Mouse (Mus musculus) monocyte, adult 5-6 weeks (primary cell): Measurements from ENCODE around the gene Gtf2f2. TPM values are rescaled to one million over a fixed set of nuclear protein-coding genes. Genes with fewer than 3 reads are reported as not detected.

Experiments
- ATAC-seq: fragments of 153-309, 156-312 bp; replicated peaks from 2 replicates; pipeline ENCODE4 v1.8.0; 2017; ENCODE audit warnings: mild to moderate bottlenecking; ENCODE audit not compliant: low TSS enrichment, insufficient number of reproducible peaks, severe bottlenecking, poor library complexity, low FRiP score
- total RNA-seq: library from RNA; stranded (forward); fragments of 200-1000, 200-491, 200-594 nt; gene quantifications from 3 replicates; pipeline ENCODE4 v1.2.3, GENCODE M21; 2017

Gtf2f2 gene
- total RNA-seq, 1 experiment from 2014 or later = 51.1 TPM

DNA sequence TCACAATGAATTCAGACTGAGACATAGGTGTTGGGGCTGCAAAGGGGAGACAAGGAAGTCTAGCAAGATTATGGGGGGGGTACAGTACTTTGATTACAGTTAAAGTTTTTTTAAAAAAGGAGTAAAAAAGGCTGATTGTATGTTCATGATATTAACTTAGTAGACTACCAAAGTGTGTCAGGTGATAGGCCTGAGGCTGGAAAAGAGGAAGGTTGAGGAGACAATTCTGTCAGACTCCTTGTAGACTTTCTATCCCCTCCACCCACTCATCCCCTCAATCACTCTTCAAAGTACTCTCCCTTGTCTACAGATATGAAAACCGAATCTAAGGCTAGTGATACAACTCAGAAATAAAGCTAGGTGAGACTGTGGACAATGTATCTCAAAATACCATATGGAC is 2.5 kb downstream of the Gtf2f2 start:
- ATAC-seq = no peak

DNA sequence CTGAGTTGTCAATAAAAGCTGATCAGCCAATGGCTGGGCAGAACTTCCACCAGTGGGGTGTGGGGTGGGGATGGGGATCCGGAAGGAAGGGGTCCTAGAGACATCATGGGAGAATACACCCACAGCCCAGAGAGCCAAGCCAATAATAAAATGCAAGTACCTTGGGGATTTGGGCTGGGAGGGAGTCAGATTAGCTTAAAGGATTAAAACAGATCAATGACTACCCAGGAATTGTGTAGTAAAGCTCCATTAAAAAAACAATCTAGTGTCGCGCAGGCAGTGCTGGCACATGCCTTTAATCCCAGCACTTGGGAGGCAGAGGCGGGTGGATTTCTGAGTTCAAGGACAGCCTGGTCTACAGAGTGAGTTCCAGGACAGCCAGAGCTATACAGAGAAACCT is 5.7 kb downstream of the Gtf2f2 start:
- no peak for ATAC-seq

DNA sequence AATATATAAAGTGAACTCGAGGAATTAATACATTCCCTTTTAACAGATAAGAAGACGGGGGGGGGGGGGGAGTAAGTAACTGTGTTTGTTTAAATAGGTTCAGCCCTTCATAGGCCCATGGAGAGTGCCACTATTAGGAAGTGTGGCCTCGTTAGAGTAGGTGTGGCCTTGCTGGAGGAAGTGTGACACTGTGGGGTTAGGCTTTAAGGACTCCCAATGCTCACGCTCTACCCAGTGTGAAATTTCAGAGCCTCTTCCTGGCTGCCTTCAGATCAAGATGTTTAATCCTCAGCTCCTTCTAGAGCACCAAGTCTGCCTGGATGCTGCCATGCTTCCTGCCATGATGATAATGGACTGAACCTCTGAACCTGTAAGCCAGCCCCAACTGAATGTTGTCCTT is 8.9 kb downstream of the Gtf2f2 start:
- ATAC-seq = no peak

DNA sequence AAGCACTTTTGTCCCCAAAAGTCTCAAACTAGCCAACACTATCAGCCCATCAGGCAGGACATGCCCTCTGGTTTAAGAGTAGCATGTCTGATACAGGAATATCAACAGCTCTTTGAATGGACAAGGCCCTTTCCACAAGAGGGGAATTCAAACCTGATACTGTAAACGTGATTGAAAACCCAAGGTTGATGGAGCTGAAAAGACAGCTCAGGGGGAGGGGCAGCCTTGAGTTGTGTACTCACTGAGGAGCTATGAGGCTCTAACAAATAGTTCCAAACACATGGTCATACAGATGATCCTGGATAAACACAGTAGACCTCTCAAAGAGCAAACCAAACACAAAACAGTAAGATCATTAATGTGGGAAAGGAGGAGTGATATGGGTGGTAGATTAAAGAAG is 12.6 kb downstream of the Gtf2f2 start:
- ATAC-seq = no peak

DNA sequence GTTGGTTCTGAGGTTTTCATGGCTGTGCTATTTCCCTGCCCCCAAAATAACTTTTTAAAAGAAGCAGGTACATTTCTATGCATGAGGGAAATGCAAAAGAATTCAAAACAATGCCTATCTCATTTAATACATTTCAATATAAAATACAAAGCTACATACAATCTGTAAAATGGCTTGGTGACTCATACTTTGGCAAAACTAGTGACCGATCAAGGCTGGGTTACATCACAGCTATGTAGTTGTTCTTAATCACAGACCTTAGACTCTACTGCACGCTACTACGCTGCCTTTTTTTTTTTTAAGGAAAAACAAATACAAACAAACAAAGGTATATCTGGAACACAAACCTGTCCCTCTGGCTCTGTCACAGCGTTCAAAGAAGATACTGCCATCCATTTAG is 18.3 kb downstream of the Gtf2f2 start:
- ATAC-seq = no peak

DNA sequence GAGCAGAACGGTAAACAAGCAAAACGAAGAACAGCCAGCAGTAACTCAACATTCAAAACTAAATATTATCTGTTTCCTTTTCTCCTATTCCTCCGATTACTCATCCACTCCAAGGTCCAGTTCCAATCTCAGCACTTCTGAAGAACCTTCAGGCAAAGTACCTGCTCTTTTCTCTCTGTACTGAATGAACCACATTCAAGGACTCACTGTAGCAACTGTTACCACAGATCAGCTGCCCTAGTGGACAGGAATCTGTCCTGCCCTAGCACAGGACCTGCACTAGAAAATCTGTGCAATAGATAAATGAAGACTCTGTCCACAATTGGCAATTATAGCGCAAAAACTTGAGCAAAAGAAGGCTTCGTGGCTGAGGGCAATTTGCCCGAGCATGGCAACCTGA is 19.7 kb downstream of the Gtf2f2 start:
- ATAC-seq = no peak

DNA sequence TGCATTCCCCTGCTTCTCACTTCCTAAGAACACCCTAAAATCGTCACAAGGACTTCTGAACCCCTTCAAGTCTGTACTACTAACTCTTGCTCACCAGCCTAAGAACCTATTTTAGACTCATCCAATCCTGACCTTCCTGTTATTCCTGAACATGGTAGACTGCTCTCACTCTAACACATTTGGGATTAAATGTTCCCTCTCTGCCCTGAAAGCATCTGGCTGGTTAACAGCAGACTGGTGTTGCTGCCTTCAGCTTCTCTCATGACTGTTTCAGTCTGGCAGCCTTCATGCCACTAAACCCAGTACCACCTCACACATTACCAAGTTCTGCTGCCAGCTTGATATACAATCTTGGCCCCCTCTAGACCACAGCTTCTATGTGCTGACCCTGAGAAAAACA is 21.5 kb downstream of the Gtf2f2 start:
- no peak for ATAC-seq

DNA sequence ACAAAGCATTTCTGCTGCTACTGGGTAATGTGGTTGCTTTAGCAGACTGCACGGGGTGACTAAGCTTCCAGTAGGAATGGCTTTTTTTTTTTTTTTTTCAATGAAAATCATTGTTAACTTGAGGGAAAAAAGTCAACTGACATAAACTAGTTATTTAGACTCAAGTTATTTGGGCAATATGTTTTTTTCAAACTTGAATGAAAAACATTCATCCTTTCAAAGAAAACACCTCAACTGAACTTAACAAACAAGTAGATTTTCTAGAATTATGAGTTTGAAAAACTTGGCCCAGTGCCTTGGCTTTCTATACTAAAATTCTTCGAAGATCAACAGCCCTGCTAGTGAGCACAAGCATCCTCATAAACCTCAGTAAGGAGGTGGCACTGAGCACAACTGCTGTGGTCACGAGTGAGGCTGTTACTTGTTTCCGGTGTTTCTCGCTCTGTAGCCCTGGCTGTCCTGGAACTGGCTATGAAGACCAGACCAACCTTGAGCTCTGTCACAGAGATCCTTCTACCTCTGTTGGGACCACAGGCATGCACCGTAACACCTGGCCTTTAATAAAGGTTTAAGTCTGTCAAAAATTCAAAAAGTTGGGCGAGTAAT is 23.7 kb downstream of the Gtf2f2 start:
- no peak for ATAC-seq

DNA sequence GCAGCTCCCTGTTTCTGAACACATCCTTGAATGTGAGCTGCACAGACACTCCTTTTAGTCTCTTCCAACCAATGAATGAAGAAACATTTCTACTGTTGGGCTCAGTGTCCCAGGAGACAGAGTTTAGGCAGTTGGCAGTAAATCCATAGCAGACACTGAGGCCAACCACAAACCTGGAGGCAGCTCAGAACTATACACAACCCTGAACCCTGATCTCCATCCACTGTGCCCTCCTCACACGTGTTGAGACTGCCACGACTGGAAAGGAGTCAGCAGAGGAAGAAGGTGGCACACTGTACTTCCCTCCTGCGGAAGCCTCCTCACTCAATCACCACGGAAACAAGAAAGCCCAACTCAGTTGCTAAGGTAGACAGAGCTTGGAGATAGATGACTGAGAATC is 25.6 kb downstream of the Gtf2f2 start:
- no peak for ATAC-seq

DNA sequence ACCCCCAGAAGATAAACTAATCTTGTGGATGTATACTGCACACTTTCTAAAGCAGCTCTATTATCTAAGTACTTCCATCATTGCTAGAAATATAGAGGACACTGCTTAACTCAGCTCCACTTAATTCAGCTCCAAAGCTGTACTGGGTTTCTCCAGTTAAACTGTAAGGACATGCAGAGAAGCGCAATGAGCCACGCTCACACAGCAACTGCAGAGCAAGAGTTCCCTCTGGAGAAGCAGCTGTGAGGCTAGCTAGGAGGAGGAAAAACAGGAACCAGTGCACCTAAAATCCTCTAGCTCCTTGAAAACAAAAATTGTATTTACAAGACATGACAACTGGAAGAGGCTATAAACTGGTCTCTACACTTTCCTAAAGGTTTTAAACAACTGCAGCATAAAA is 26.8 kb downstream of the Gtf2f2 start:
- no peak for ATAC-seq

DNA sequence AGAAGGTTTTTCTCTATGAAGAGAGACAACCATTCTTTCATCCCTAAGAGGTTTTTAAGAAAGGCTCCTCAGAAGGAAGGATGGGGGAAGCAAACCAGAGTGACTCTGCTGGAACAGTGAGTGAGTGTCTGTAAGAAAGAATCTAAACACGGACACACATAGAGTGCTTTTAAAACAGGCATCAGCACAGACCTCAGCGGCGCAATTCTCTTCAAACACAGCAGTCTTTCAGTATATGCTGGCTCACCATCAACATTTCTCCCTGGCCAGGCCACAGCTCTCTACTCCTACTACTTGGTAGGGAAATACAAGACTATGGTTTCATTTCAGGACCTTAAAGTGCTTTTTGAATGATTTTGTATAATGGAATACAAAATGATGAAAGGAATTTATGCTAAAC is 29.4 kb downstream of the Gtf2f2 start:
- ATAC-seq = no peak

DNA sequence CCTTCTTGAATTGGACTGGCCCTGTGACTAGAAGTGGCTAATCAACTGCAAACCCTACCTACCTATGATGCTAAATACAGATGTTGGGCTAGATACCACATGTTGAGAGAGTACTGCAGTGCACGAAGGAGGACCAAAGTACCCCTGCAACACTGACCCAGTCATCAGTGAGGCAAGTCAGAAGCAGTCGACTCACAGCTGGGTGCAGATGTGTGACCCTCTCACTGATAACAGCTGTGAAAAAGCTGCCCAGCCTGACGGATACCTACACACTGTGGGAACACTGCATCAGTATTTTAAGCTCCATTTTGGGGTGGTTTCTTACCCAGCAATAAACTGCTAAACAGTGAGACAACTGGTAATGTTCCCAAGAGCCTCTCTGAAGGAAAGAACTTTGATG is 34.6 kb downstream of the Gtf2f2 start:
- no peak for ATAC-seq

DNA sequence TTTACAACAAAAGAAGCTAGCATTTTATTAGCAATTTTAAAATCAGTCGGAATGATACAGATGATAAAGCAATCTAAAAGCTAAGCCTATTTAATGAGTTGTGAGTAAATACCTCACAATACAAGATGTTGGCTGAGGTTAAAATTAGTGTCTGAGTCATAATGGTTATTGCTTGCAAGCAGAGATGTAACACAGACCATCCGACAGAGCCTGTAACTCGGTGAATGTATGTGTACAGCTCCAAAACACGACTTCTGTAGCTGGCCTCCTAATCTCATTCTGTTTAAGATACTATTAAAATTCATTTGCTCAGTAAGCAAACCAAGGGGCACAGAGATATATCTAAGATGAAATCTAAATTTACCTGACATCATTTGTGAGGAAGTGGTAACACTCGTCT is 43.4 kb downstream of the Gtf2f2 start:
- no peak for ATAC-seq

DNA sequence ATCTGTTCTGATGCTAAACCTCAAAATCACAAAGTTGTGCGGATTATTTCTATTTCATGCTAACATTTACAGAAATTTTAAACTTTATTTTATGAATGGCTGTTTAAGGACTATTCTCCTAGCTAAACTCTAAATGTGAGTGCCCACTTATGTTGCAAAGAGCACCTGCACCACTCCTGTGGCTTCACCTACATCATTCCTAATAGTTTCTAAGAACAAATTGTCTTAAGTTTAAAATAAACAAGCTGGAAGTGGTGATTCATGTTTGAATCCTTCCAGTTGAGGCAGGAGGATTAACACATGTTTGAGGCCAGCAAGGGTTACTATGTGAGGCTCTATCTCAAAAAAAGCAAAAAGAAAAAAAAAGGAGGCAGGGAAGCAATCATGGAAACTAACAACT is 46.2 kb downstream of the Gtf2f2 start:
- ATAC-seq = no peak

DNA sequence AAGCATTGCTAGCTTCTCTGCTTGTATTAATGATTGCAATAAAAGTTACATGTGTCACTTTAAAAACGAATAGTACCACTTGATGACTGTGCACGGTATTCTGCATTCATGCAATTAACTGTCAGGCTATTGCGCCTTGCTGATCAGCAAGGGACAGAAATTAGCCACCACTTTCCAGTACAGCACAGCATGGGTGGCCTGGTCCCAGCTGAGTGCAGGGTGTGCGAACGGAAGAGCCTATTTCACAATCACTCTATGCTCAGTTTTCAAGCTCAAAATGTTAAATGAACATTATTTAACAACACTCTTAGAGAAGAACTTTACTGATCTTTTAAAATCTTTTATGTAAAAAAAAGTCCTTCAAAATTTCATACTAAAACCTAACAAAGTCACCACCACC is 46.7 kb downstream of the Gtf2f2 start:
- ATAC-seq = no peak

DNA sequence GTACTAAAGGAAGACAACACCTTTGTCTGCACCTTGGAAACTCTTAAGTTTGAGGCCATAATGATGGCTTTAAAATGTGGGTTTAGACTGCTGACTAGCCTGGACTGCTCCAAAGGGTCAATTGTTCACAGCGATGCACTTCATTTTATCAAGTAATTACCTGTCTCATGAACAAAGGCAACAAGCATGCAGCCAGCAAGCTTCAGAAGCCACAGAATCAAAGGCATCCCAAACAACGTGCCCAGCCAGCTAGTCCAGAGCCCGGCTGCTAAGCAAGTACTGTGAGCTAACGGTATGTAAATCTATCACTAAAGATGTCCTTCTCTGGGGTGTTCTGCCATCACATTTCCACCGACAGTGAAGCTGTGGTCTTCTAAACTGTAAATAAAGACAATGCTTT is 47.5 kb downstream of the Gtf2f2 start:
- no peak for ATAC-seq

DNA sequence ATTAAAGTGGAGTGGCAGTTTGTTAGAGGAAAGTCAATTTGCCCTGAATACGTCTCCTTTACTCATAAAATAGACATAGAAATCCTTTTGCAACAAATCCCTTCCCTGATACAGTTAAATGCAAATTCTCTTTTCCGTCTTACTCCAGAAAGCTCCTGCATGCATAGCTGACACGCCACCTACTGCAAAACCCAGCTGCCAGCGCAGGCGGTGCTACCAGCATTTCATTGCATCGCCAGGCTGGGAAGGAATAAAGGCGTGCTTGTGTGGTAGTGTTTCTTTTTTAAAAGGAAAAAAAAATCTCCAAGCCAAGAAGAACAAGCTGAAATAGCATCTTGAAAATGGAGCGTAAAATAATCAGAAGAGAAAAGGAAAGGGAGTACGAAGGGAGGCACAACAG is 48.4 kb downstream of the Gtf2f2 start:
- no peak for ATAC-seq

DNA sequence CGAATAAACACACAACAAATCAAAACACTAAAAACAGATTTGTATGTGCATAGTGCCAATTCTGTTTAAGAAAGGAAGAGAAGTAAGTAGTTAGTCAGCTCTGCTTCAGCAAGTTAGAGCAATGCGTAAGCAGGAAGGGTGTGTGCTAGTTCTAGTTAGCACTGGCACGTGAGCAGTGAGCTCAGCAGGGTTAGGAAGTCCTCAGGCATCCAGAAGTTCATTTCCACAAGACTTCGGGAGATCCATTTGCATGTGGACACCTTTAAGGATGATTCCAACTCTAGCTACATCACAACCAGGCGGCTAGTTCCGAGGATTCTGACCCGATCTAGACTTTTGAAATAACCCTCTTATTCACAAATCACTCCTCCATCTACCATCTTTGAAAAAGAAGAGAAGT is 55.9 kb downstream of the Gtf2f2 start, which contains the start of gene Kctd4:
Gene Kctd4 (plus strand): TSS at position 244 of the 400 bp plus-strand sequence.
- no peak for ATAC-seq

DNA sequence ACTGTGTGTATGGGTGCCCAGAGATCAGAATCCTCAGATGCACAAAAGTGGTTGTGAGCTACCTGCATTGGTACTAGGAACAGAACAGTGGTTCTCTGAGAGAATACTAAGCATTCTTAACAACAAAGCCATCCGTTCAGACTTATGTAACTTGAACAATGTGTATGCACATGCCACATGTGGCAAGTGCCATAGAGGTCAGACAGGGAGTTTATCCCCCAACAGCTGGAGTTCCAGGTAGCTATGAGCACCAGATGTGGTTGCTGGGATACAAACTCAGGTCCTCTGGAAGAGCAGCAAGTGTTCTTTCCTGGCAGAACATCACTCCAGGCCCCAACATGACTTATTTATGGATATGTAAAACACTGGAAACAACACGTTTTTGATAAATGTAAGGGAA is 57.7 kb downstream of the Gtf2f2 start:
- ATAC-seq = no peak

DNA sequence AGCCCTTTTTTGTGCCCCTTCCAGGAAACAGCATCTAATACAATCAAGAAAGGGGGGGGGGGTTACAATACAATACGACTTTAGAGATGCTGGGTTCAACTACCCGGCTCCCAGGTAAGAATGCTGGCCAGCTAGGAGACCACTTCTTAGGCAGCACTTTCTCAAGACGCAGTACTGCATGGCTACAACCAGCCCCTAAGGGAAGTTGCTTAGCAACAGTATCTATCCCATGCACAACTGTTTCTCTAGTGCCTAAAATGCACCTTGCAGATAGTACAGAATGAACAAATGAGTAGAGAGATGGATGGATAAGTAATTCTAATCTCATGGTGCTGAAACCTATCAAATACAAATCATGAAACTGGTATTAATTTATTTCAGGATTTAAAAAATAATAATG is 63.0 kb downstream of the Gtf2f2 start:
- ATAC-seq = no peak

DNA sequence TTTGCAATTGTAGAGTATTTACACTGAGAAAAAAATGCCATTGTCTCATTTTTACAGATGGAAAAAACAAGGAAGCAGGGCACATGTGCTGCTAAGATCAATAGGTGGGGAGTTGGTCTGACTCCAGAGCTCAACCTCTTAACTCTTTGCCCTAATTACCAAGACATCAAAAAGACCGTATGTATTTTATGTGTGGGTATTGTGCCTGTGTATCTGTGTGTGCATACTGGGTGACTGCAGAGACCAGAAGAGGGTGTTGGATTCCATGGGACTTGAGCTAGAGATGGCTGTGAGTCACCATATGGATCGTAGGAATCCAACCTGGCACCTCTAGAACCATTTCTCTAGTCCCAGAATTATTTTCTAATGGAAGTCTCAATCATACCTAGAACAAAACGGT is 68.3 kb downstream of the Gtf2f2 start:
- no peak for ATAC-seq
